Mouse (Mus musculus): Measurements from ENCODE around the gene Agxt.

Agxt gene

GRCm38 (mm10) chr1:93150907-93151661, 16.0 kb downstream of the Agxt start:
- DNase-seq (ENCODE audit: low read depth) = no peak

DNA sequence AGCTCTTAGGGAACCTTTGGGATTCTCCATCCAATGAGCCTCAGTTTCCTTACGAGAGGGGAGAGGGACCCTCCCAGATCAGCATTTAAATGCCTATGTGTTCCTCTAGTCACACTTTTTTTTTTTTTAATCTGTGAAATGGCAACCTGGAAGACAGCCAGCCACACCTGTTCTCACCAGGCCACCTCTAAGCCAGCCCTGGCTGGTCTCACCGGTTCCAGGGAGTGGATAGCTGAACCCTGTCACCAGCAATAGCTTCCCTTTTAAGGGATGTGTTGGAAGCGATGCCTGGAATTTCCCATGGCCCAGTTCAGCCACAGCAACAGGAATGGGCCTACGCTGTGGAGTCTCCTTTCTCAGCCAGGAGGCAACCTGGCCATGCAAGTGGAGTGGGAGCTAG, 22.5 kb downstream of the Agxt start:
- DNase-seq (ENCODE audit: low read depth) = no peak

- DNase-seq (ENCODE audit: low read depth) = no peak
Measured at GRCm38 (mm10) chr1:93158916-93159315, 23.9 kb downstream of the Agxt start.

DNA sequence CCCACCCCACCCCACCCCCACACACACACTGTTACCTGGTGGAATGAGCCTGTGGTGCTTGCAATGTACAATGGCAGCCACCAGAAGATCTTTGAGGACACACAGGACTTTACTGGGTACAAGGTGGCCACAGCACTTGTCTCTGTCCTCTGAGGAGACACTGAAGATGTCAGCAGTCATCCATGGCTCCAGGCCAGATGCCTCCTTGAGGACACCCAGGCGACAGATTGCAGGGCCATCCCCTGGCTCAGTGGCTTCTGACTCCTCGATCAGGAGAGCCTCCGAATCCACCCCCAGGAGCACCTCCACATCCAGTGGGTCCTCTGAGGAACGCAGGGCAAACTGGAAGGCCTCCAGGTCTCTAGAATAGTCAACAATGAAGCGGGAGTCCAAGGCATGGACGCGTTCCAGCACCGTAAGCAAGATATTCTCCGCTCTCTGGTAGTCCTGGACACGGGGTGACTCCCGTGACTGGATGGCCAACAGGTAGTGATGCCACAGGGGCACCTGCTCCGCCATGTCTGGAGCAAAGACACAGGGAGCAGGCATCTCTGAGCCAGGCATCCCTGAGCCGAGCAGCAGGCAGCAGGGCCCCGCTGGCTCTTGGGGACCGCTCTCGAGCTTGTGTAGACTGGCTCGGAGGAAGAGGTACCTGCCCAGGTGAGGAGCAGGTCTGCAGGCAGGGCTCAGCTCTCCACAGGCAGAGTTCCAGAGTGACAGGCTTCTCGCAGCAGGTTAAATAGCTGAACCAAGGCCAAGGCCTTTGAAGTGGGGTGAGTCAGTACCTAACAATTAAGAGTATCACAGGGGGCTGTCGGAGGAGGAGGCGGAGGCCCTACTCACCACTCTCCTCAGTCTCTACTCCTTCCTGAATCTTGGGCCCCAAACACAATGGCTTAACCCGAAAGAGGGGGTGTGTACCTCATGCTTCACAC, 24.8 kb downstream of the Agxt start:
- no peak for DNase-seq (ENCODE audit: low read depth)

DNA sequence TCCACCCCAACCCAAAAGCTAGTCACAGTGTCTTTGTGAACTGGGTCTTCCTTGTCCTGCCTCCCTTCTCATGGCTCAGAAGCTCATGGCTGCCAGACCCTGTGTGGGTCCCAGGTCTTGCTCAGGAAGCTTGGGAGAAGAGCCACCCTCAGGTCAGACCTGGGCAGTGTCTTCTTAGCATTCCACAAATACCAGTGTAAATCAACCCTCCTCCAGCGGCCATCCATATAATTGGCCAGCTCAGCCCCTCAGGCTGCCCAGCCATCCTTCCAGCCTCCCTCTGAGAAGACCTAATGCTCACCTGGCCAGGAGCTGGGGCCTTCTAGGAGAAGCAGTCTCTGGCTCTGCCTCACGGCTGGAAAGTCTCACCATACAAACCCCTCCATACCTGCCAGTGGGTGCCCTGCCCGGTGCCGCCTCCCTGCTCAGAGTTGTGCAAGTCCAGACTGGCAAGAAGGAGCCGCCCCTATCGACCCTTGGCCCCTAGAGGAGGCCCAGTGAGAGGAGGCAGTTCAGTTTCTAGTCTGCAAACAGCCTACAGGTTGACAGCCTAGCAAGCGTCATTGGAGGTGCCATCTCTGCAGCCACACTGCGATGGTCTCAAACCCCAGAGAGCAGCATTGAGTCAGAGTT, 25.6 kb downstream of the Agxt start, which contains the start of gene 2310007B03Rik:
2310007B03Rik (minus strand) TSS at position 448 of the 633 bp plus-strand sequence.
- DNase-seq (ENCODE audit: low read depth) = no peak

GRCm38 (mm10) chr1:93161350-93161749, 26.3 kb downstream of the Agxt start:
- DNase-seq (ENCODE audit: low read depth) = no peak

GRCm38 (mm10) chr1:93161921-93162320, 26.9 kb downstream of the Agxt start:
- DNase-seq (ENCODE audit: low read depth) = no peak

DNA sequence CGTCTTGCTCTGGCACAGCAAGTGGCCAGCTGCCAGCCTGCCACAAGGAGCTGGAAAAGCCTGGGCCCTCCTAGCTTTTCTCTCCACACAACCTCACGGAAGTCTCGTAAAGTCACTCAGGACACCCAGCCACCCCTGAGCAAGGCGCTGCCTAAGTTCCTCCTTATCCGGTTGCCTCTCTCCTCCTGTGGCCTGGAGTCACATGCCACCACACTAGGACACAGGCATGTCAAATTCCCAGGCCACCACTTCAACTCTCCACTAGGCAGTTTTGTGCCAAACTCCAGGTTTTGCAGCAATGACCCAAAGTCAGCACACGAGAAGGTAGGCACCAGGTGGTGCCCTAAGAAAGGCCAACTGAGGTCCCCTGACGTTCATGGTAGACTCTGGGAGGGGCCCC, 27.5 kb downstream of the Agxt start:
- no peak for DNase-seq (ENCODE audit: low read depth)

GRCm38 (mm10) chr1:93165447-93165846, 30.4 kb downstream of the Agxt start:
- no peak for DNase-seq (ENCODE audit: low read depth)

DNA sequence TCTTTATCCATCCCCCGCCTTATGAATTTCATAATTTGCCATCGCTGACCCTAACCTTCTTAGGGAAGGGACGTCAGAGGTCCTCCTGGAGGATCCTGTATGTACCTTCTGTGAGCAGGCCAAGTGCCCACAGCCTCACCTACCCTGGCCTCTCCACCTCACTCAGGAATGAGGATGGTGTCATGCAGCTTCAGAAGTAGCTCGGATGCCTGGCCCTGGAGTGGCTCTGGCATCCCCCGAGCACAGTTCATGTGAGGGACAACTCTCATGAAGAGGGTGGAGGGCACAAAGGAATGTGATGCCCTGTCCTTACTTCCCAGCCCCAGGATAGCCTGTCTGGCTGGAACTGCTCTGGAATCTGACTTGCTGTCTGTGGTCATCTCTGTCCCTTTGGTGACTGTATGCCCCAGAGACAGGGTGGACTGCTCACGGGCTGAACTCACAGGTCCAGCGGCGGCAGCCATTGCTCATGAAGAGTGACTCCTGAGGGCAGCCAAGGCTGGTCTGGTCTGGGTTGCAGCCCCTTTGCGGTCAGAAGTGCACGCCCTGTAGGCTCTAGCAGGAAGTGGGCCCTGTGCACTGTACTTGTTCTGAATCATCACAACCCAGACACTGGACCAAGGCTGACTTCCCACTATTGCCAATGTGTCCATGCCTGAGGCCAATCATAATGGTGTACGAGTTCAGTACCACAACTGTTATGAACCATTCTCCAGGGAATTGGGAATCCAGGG, 31.5 kb downstream of the Agxt start:
- DNase-seq (ENCODE audit: low read depth) = no peak

DNA sequence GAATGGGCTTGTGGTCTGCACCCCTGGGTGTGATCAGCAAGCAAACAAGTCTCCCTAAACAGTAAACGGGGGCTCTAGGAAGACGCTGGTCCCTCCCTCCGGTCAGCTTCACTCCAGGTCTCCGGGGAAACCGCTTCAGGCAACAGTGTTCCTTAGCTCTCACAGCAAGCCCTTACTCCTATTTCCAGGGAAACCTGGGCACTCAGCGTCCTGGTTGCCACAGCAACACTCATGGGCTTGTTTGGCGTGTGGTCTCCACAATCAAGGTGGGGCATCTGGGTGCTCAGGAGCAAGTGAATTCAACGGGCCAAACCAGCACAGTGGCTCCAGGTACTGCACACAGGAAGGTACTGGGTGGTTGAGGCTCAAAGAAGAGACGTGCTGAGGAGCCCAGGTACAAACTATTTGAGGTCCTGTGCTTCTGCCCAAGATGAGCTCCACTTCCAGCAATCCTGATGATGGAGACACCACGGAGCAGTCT, 33.3 kb downstream of the Agxt start, which contains the start of gene Crocc2:
Crocc2 (plus strand) TSS at position 431 of the 481 bp plus-strand sequence.
- DNase-seq (ENCODE audit: low read depth) = no peak

GRCm38 (mm10) chr1:93173665-93174064, 38.6 kb downstream of the Agxt start:
- no peak for DNase-seq (ENCODE audit: low read depth)

- DNase-seq (ENCODE audit: low read depth) = peak; percentile 67
Measured at GRCm38 (mm10) chr1:93174399-93174798, 39.4 kb downstream of the Agxt start.

DNA sequence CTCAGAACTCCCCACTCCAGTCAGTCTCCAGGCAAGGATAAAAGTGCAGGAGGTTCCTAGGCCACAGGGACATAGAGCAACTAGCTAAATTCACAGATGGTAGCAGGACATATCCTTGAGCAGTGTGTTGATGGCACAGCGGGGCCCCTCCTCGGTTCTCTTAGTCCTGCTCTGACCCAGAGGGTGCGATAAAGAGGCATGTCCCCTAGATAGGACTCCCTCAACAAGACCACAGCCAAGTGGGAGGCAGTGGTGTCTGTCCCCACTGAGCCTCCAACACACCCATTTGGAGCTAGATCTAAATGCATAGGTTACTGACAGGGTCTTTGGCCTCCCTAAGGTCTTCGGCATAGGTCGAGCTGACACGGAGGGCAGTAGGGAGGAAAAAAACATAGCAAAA, 40.8 kb downstream of the Agxt start:
- DNase-seq (ENCODE audit: low read depth) = no peak

DNA sequence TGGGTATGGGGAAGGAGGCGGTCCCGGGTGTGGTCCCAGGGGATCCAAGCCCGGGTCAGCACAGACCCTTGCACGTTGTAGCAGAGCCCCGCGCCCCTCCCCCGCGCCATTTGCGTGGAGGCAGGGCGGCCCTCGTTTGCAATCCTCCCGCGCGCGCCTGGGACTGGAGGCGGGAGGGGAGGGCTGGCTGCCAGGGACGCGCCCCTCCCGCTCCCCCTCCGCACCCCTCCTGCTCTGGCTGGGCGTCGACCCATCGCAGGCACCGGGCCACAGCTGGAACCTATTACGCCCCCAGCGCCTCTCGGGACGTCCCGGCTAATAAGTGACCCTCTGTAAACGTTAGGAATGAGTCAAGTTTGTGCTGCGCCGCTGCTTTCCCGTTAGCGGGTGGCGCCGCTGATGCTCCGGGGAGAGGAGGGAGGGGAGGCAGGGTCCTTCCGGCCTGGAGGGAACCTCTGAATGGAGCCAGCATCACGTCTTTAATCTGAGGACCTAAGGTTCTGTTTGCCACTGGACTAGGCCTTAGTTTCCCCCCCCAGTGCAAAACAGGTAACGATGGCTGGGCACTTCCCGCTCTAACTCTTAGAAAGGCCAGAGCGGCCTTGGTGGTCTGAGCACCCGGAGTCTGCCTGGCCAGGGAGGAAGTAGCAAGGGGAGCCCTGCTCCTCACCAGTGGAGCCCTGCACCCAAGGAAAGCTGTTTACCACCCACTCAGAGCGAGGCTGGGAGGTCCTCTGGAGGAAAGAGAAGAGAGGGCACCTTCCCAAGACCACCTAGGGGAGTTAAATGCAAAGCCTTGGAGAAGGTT, 41.7 kb downstream of the Agxt start:
- no peak for DNase-seq (ENCODE audit: low read depth)

GRCm38 (mm10) chr1:93182281-93182680, 47.2 kb downstream of the Agxt start:
- DNase-seq (ENCODE audit: low read depth) = no peak

GRCm38 (mm10) chr1:93184071-93184828, 49.2 kb downstream of the Agxt start:
- peak; percentile 90 for DNase-seq (ENCODE audit: low read depth)

GRCm38 (mm10) chr1:93190726-93191305, 55.8 kb downstream of the Agxt start:
- no peak for DNase-seq (ENCODE audit: low read depth)

DNA sequence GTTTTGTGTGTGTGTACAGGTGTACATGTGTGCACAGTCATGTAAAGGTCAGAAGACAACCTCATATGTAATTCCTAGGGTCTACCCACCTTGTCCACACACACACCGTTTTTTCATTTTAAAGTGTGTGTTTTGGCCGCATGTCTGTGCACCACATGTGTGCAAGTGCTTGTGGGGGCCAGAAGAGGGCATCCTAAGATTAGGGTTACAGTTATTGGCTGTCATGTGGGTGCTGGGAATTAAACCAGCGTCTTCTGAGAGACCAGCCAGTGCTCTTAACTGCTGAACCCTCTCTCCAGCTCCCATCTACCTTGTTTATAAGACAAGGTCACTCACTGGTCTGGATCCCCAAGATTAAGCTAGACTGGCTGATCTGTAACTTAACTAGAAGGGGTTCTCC, 59.9 kb downstream of the Agxt start:
- DNase-seq (ENCODE audit: low read depth) = no peak

Data from fibroblast of lung, adult 2 months (primary cell).